Mouse (Mus musculus): ENCODE measurements around the gene Kars.

Gene Kars

DNA sequence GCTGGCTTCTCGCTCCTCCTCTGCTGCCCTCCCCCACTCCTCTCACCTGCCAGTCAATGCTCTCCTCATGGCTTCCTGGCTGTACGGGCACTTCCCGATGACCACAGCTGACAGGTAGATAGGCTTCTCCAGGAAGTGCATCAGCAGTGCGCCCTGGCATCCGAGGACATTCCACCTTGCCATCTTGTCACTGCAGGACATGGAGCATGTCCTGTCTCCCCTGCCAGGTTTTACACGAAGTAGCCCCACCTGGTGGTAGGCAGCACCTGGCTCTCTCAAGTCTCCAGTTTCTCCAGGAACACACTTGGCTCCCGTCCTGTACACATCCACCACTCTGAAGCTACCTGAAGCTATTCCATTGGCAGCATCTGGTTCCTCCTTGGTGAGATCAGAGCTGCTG is 29.0 kb downstream of the Kars start:
- no peak for DNase-seq (ENCODE audit: low read depth)

GRCm38 (mm10) chr8:111978147-111978546 is 33.0 kb downstream of the Kars start:
- no peak for DNase-seq (ENCODE audit: low read depth)

- peak; percentile 85 for DNase-seq (ENCODE audit: low read depth)
These were observed 34.8 kb downstream of the Kars start for GRCm38 (mm10) chr8:111976326-111976725.

DNA sequence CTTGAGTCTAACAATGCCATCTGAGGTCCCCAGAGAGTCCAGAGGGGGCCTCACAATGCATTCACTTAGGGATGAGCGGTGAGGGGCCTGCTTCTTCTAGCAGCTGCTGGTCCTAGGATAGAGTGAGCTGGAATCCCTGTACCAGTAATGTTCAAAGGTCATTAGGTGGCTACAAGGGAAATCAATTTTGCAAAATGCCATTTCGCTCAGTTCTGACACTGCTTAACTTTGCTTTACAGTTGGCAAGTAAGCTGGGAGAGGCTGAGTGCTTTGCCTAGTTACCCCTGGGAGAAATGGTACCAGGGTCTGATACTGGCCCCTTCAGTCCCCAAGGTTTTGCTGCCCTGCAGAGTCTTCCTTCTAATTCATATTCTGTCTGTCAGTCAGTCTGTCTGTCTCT is 35.4 kb downstream of the Kars start:
- no peak for DNase-seq (ENCODE audit: low read depth)

GRCm38 (mm10) chr8:111974138-111974537 is 37.0 kb downstream of the Kars start:
- DNase-seq (ENCODE audit: low read depth) = no peak

DNA sequence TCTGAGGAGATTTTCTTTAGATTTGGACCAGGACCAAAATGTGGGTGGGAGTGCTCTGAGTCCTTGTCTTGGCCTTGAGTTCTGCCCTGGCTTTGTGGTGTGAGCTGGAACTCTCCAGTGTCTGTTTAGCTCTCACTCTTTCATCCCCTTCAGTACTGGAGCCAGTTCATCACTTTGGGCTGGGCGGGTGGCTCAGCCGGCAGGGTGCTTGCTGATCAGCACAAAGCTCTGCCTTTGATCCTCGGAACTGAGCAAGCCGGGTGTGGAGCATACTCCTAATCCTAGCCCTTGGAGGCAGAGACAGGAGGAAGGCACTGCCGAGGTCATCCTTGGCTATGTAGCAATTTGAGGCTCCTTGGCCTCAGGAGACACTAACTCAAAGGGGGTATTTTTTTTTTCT is 42.1 kb downstream of the Kars start:
- no peak for DNase-seq (ENCODE audit: low read depth)

GRCm38 (mm10) chr8:111968541-111968940 is 42.6 kb downstream of the Kars start:
- DNase-seq (ENCODE audit: low read depth) = no peak

DNA sequence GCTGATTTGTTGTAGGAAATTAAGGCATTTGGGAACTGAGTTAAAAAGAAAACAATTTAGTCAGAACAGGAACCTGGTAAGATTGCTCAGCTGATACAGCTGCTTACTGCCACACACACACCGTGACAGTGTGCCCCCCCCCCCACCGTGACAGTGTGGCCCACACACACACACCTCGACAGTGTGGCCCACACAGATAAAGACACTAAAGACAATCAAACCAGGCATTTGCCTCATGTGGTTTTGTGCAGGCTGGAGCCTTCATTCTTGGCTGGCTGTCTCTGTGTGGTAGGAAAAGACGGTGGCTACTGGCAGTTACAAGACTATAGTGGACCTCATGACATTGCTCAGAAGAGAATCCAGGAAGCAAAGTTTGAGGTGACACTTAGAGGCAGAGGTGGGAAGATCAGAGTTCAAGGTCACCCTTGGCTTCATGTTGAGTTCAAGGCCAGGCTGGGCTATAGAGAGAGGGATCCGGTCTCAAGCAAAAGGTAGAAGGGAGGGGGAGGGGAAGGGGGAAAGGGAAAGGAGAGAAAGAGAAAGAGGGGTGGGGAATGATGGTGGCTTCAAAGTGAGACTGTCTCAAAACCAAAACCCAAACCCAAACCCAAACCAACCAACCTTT is 43.8 kb downstream of the Kars start:
- DNase-seq (ENCODE audit: low read depth) = peak; percentile 74

DNA sequence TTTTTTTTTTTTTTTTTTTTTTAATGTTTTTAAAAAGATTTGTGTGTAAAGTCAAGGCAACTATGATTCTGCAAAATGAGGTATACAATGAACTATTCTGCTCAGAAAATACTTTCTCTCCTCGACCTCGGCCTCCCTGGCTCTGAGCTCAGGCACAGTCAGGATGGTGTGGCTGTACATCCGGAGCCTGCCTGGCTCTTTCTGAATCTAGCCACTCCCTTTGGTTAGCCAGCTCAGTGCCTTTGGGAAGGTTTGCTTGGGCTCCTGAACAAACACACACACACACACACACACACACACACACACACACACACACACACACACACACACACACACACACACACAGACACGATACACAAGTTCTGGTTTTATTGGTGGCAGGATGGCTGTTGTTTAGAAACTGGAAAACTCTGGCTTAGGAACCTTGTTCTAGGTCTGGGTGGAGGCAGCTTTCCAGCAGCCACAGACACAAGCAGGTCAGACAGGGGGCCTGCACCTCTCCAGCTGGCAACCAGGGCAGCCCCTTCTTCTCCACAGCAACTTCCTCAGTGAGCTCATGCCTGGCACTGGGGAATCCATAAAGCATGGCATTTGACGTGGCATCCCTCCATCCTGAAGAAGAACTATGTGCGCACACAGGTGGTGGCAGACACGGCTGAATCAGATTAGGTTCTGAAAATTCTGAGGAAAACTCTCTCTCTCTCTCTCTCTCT is 46.1 kb downstream of the Kars start:
- no peak for DNase-seq (ENCODE audit: low read depth)

DNA sequence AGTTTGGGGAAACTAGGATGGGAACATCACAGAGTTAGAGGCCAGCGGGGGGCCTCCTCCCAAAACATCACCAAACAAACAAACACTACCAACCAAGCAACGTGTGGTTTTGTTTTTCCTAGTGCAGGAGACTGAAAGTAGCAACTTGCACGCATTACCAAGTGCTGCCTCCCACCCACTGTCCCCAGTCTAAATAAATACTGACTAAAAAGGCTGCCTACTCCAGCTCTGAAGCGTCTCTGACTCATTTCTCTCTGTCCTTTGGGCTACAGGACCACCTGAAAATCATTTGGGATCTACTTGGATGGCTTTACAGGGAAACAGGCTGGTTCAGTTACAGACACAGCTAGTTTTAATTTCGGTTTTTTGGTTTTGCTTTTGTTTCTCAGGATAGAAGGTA is 46.8 kb downstream of the Kars start:
- DNase-seq (ENCODE audit: low read depth) = no peak

DNA sequence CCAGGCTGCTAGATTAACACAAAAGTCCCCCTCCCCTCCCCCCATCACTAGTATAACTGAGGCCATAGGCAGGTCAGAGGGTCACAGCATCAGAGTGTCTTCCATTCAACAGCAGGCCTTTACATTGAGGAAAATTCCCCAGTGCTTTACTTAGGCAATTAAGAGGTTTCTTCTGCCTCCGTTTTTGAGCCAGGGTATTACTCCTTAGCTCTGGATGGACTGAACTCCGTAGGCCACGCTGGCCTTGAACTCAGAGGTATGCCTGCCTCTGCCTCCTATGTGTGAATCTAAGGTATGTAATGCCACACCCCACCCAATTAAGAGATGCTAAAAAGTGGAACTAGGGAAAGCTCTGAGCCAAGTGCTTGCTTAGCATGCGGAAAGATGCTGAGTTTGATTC is 47.6 kb downstream of the Kars start:
- no peak for DNase-seq (ENCODE audit: low read depth)

DNA sequence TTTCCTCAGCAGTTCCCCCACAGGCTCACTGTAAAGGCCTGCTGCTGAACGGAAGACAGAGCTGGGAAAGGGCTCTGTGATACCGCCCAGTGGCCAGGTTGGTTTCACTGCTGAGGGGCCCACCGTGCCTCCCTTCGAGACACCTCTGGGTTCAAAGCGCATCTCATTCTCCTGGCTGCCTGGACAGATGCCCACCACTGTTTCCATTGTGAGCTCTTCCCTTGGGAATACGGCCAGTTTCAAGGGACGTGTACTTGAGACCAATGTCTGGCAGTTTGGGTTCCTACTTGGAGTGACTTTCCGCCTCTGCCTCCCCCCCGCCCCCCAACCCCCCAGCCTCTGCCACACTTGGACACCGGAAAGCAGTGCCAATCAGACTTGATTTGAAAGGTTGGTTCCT is 48.0 kb downstream of the Kars start:
- DNase-seq (ENCODE audit: low read depth) = no peak

- DNase-seq (ENCODE audit: low read depth) = no peak
These were observed 48.5 kb downstream of the Kars start for GRCm38 (mm10) chr8:111962589-111962988.

DNA sequence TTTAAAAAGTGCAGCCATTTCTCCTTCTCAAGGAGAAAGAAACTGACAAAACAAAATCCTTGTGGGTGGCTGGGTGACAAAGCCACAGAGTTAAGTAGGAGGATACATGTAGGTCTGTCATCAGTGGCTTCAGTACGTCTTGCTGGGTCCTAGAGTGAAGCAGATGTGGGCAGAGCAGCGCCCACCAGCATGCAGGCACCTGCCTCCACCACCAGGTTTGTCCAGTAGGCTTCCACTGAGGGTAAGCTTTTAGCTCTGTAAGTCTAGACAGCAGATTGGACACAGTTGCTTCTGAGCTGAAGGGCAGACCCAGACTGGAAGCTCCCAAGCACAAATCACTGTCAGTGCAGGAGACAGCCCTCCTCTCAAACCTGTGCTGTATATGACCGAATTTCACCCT is 49.8 kb downstream of the Kars start:
- DNase-seq (ENCODE audit: low read depth) = no peak

DNA sequence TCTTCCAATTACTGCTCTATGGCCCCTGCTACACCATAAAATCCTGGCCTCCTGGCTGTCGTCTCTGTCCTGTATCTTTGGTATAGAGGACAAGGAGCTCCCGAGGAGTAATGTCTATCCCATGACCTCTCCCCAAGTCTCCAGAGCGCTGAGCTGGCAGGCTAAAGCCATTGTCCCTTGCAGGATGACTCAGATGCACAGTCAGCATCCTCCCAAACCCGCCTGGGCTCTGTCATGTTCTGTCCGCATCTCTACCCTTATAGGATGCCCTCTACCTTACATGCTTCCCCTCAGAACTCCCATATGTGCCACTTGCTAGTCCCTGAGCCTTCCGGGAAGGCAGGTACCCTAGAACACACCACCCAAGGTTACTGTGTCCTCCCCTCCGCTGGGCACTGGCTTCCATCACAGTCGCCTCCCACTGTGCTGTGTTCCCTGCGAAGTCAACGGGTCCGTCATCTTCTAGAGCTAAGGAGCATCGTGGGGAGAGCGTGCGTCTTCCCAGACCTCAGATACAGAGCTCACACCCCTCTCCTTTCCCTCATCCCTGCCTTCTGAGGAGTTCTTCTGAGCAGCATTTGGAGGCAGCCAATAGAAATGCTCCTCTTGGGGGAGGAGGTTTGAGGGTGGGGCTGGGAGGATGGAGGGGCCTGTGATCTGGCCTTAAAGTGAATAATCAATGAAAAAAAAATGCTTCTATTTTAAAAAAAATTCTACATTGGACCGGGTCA is 50.4 kb downstream of the Kars start:
- no peak for DNase-seq (ENCODE audit: low read depth)

DNA sequence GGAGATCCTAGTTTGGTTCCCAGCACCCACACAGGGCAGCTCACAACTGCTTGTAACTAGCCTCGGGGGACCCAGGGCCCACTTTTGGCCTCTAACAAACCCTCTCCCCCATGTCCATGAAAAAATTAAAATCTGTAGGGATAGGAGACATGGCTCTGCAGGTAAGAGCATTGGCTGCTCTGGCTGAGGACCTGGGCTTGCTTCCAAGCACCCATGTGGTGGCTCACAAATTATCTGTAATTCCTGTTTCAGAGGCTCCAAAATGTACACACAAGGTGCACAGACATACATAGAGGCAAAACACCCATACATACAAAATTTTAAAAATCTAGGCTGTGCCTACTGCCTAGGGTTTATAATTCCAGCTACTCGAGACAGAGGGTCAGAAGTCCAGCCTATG is 53.9 kb downstream of the Kars start:
- no peak for DNase-seq (ENCODE audit: low read depth)

GRCm38 (mm10) chr8:111955879-111956278 is 55.2 kb downstream of the Kars start:
- no peak for DNase-seq (ENCODE audit: low read depth)

DNA sequence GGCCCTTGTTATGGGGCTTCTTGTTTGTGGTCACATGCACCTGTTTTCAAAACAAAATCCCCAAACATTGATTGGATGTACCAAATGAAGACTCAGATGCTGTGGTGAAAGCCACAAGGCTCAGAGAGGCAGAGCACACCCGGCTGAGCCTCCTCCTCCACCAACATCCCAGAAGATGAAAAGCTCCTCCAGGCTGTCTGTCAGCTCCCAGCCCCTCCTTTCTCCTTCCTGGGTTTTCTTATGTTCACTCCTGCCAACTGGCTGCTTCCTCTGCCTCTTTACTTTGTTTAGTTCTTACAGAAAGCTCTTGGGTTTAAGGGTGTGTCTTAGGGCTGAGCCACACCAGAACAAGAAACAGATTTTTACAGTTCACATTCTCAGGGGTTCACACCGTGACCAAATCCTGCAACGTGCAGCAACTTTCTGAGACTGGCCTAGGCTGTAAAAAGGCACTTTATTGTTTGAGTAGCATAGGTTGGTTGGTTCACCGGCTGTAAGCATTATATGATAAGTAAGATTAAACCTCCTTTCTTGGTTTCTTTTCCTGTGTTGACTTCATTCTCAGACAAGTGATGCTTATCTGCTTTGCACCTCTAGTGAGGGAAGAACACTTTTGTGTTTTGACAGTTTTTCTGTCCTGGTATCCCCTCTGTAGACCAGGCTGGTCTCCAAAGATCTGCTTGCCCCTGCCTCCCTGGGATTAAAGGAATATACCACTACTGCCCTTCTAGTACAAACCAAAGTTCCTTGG is 56.1 kb downstream of the Kars start:
- no peak for DNase-seq (ENCODE audit: low read depth)

GRCm38 (mm10) chr8:111951936-111952335 is 59.2 kb downstream of the Kars start:
- DNase-seq (ENCODE audit: low read depth) = no peak

DNA sequence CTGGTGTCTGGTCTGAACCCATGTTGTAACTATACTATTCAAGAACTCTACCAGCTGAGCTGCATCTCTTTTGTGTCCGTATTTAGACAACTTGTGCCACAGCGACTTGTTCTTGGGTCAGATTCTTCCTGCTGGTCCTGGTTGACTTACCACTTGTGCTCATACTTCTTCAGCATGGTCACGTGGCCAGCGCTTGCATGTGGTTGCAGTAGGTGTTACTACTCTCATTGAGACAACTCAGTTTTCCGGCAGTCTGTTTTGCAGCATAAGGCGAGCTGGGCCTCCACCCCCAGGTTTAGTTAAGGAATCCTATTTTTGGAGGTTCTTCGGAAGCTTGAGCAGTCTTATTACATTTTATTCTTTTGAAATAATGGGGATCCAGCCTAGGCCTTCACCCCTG is 59.8 kb downstream of the Kars start:
- DNase-seq (ENCODE audit: low read depth) = no peak

DNA sequence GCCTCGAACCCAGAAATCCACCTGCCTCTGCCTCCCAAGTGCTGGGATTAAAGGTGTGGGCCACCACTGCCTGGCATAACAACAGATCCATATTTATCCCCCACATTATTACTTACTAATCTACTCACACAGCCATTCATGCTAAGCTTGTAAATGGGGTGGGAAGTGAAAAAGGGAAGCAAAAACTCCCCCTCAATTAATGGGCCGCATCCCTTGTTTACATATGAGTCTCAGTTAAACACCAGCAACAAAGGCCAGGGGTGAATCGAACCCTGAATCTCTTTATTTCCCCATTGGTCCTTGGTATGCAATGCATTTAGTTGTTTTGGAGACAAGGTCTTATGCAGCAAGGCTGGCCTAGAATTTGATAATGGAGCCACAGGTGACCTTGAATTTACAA is 60.3 kb downstream of the Kars start:
- DNase-seq (ENCODE audit: low read depth) = no peak

GRCm38 (mm10) chr8:111947954-111948353 is 63.2 kb downstream of the Kars start:
- no peak for DNase-seq (ENCODE audit: low read depth)

- no peak for DNase-seq (ENCODE audit: low read depth)
These were observed 64.0 kb downstream of the Kars start for GRCm38 (mm10) chr8:111947144-111947543.

Measured in 416B (cell line).